Mouse (Mus musculus) lung, postnatal 14 days (tissue): ENCODE results near the gene H2-K1.

ENCODE experiments used
- DNase-seq: peaks from one replicate; pipeline ENCODE4 v3.0.0; 2021

Gene H2-K1

GRCm38 (mm10) chr17:33981192-33981909 is 18.8 kb downstream of the H2-K1 start:
- DNase-seq, result peak; percentile 87

- DNase-seq, result no peak
These were observed 19.7 kb downstream of the H2-K1 start for GRCm38 (mm10) chr17:33980181-33981035.

- no peak for DNase-seq
These were observed 20.6 kb downstream of the H2-K1 start for GRCm38 (mm10) chr17:33979512-33980050.

GRCm38 (mm10) chr17:33978631-33979031 is 21.5 kb downstream of the H2-K1 start:
- peak; percentile 74 for DNase-seq

- no peak for DNase-seq
These were observed 22.1 kb downstream of the H2-K1 start for GRCm38 (mm10) chr17:33977861-33978557.

GRCm38 (mm10) chr17:33973572-33973971 is 26.6 kb downstream of the H2-K1 start:
- DNase-seq, result no peak

GRCm38 (mm10) chr17:33972691-33973090 is 27.5 kb downstream of the H2-K1 start:
- no peak for DNase-seq

GRCm38 (mm10) chr17:33969394-33969793 is 30.8 kb downstream of the H2-K1 start:
- DNase-seq, result no peak

- DNase-seq, result peak; percentile 58
These were observed 31.2 kb downstream of the H2-K1 start for GRCm38 (mm10) chr17:33968927-33969326.

GRCm38 (mm10) chr17:33968489-33968888 is 31.7 kb downstream of the H2-K1 start:
- DNase-seq, result peak; percentile 84

- no peak for DNase-seq
These were observed 34.1 kb downstream of the H2-K1 start for GRCm38 (mm10) chr17:33965846-33966550.

GRCm38 (mm10) chr17:33965082-33965845 is 34.9 kb downstream of the H2-K1 start:
- no peak for DNase-seq

GRCm38 (mm10) chr17:33962876-33963275 is 37.3 kb downstream of the H2-K1 start:
- DNase-seq, result no peak

GRCm38 (mm10) chr17:33959948-33960347 is 40.2 kb downstream of the H2-K1 start:
- no peak for DNase-seq

- DNase-seq, result no peak
These were observed 41.0 kb downstream of the H2-K1 start for GRCm38 (mm10) chr17:33959135-33959534.

- DNase-seq, result no peak
These were observed 41.7 kb downstream of the H2-K1 start for GRCm38 (mm10) chr17:33958451-33958850.

GRCm38 (mm10) chr17:33957493-33957892 is 42.7 kb downstream of the H2-K1 start:
- no peak for DNase-seq

GRCm38 (mm10) chr17:33956336-33956735 is 43.8 kb downstream of the H2-K1 start:
- DNase-seq, result no peak

GRCm38 (mm10) chr17:33955555-33956214 is 44.5 kb downstream of the H2-K1 start, which contains the start of the genes Vps52 and Rps18:
Gene Vps52 (plus strand): TSS chr17:33955812.
Gene Rps18 (minus strand): TSS chr17:33956001.
- DNase-seq, result peak; percentile 97

- DNase-seq, result no peak
These were observed 45.2 kb downstream of the H2-K1 start for GRCm38 (mm10) chr17:33954646-33955554.
